Mouse (Mus musculus) spleen, adult 2 months (tissue): ENCODE data around the gene Sema4f.

Source experiments
- CTCF ChIP-seq: fragments of 200-500 bp; IDR thresholded peaks from 2 replicates; pipeline ENCODE4 v1.5.1; 2011; ENCODE audit warnings: mild to moderate bottlenecking, inconsistent platforms; ENCODE audit not compliant: insufficient read depth, insufficient read length, insufficient replicate concordance; ENCODE audit errors: extremely low read depth
- POLR2A ChIP-seq: fragments of 200-500 bp; IDR thresholded peaks from 2 replicates; pipeline ENCODE4 v1.6.1; 2011; ENCODE audit warnings: low read depth, low read length, inconsistent platforms

GRCm38 (mm10) chr6:82885441-82885840 is 54.1 kb downstream of the Sema4f start:
- TF ChIP-seq CTCF = no peak
- TF ChIP-seq POLR2A = no peak
